Comparison of ENCODE assay signal across 7 mouse cellular contexts in the genomic region with DNA sequence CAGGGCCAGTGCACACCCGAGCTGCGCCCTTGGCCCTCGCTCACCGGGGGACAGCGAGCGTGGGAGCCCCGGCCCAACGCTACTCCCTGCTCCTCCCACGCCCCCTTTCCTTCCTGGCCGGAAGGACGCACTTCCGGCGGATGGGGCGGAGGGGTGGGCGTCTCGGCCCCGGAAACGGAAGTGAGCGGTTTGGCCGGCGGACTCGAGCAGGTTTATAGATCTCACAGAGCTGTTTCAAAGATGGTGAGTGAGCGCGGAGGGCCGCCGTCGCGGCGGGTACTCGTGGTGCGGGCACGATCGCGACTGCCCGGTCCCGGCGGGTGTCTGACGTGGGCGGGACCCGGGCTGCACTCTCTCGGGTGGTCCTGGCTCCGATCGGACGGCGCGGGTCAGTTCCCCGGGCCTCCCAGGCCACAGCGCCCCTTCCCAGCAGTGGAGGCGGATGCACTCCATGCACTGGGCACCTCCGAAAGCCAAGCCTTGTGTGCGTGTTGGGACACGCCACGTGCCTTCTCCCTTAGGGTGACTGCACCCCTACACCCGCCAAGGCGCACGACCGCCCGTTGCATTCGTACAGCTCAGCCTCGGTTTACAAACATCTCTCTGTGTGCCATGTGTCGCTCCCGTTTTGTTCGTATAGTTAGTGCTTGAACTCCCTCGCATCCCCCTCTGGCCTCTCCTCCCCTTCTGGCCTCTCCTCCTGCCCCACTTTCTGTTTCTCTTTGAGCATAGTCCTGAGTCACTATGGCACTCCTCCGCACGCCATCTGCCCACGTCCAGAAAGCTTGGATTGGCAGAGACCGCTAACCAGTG. TPM values are rescaled to one million over a fixed set of nuclear protein-coding genes. Genes with fewer than 3 reads are reported as not detected.
DNase-seq lines count a peak whose midpoint lies in the region; ATAC-seq lines count a peak whose summit lies in the region.

A gene (plus strand): TSS at position 13 of the 813 bp plus-strand sequence.

- H3K4me3 ChIP-seq in embryonic facial prominence, embryonic 10.5 days = peak within 1 kb of the TSS; percentile 99
- H3K4me3 ChIP-seq in limb, embryonic 10.5 days = peak within 1 kb of the TSS; percentile 90
- H3K4me3 ChIP-seq in midbrain, embryonic 13.5 days (replicated peaks) = peak within 1 kb of the TSS; percentile 98

- no peaks in the 10 kb centered on the region for H3K9me3 ChIP-seq in embryonic facial prominence, embryonic 10.5 days
- H3K9me3 ChIP-seq in limb, embryonic 10.5 days (replicated peaks) = no peaks in the 10 kb centered on the region
- no peaks in the 10 kb centered on the region for H3K9me3 ChIP-seq in midbrain, embryonic 13.5 days

- H3K4me2 ChIP-seq in midbrain, embryonic 13.5 days (replicated peaks) = peak within 1 kb of the TSS; percentile 94

- peaks cover 35% of the 10 kb centered on the region for H3K36me3 ChIP-seq in embryonic facial prominence, embryonic 10.5 days (replicated peaks)
- H3K36me3 ChIP-seq in limb, embryonic 10.5 days = peaks cover 35% of the 10 kb centered on the region
- peaks cover 33% of the 10 kb centered on the region for H3K36me3 ChIP-seq in midbrain, embryonic 13.5 days

- ATAC-seq in granulocyte monocyte progenitor cell, adult 5-6 weeks (replicated peaks; ENCODE audit: poor library complexity, severe bottlenecking) = peak; percentile 90
- ATAC-seq in midbrain, embryonic 13.5 days = peak; percentile 96

- peak; percentile 95 for DNase-seq in adrenal gland, postnatal 10 days
- DNase-seq in embryonic facial prominence, embryonic 10.5 days (ENCODE audit: low spot score) = peak; percentile 95
- DNase-seq in kidney, adult 11 months = peak; percentile 88
- DNase-seq in limb, embryonic 10.5 days (ENCODE audit: low spot score) = peak; percentile 97
- peak; percentile 73 for DNase-seq in spleen, adult 12 weeks (ENCODE audit: low spot score)

- under 1% methylated on average over 68 of the region's 68 CpGs for WGBS in embryonic facial prominence, embryonic 10.5 days
- 1% methylated on average over 68 of the region's 68 CpGs for WGBS in limb, embryonic 10.5 days
- WGBS in midbrain, embryonic 13.5 days = under 1% methylated on average over 67 of the region's 68 CpGs

- H3K4me1 ChIP-seq in embryonic facial prominence, embryonic 10.5 days = peaks cover 16% of the 10 kb centered on the region
- peaks cover 17% of the 10 kb centered on the region for H3K4me1 ChIP-seq in limb, embryonic 10.5 days
- H3K4me1 ChIP-seq in midbrain, embryonic 13.5 days (replicated peaks) = peaks cover 23% of the 10 kb centered on the region

- peak within 1 kb of the TSS; percentile 89 for H3K9ac ChIP-seq in midbrain, embryonic 13.5 days (replicated peaks)

- H3K27me3 ChIP-seq in embryonic facial prominence, embryonic 10.5 days (replicated peaks; ENCODE audit: low read depth, poor library complexity, severe bottlenecking) = no peaks in the 10 kb centered on the region
- H3K27me3 ChIP-seq in limb, embryonic 10.5 days (ENCODE audit: low read depth, poor library complexity, severe bottlenecking) = no peaks in the 10 kb centered on the region
- no peaks in the 10 kb centered on the region for H3K27me3 ChIP-seq in midbrain, embryonic 13.5 days

- H3K27ac ChIP-seq in embryonic facial prominence, embryonic 10.5 days (replicated peaks) = peak within 1 kb of the TSS; percentile 92
- peak within 1 kb of the TSS; percentile 90 for H3K27ac ChIP-seq in limb, embryonic 10.5 days
- H3K27ac ChIP-seq in midbrain, embryonic 13.5 days = peak within 1 kb of the TSS; percentile 78

RNA-seq across cellular contexts. Expression of the gene that starts here (rescaled TPM):
- total RNA-seq in adrenal gland, postnatal 10 days (2021) = 100 to 1,000 TPM; 150 to 160 TPM
- polyA plus RNA-seq in embryonic facial prominence, embryonic 10.5 days (2016; fragmentation: Nextera tagmentation; extraction: Ambion mirVana) = 513 and 534 TPM in 2 replicates
- total RNA-seq in granulocyte monocyte progenitor cell, adult 5-6 weeks (2014; fragmentation: Nextera tagmentation) = 189 and 198 TPM in 2 replicates
- total RNA-seq in granulocyte monocyte progenitor cell, adult 5-6 weeks (2017) = 144 and 173 TPM in 2 replicates
- 467 and 519 TPM in 2 replicates for polyA plus RNA-seq in limb, embryonic 10.5 days (2016; fragmentation: Nextera tagmentation; extraction: Ambion mirVana)
- polyA plus RNA-seq in midbrain, embryonic 13.5 days (2015; fragmentation: Nextera tagmentation; extraction: Ambion mirVana) = 522 and 549 TPM in 2 replicates

Comparison
In these comparisons a context has a peak if more than half of its experiments do, and no peak if none do; other contexts are left out.
1. Peak in every context shown above with its lines: DNase-seq, ATAC-seq, H3K4me3 ChIP-seq and H3K27ac ChIP-seq.